Mouse (Mus musculus): ENCODE results near the gene Nav2.

DNA sequence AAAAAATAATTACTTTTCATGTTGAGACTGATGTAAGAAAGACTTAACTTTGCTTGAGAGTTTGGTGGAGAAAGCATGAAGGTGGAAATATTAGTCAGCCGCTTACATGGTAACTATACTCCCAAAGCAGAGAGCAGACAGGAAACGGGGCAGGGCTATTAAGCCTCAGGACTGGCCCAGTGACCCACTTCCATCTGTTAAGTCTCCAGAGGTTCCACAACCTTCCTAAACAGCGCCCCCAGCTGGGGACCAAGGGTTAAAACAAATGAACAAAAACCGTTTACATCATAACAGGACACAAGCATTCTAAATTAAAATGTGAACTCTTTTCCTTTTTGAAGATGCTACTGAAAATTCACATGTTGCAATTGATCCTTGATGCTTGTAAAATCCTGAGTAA, 29.7 kb downstream of the Nav2 start:
- TF ChIP-seq GATA1 (IDR thresholded peaks at IDR 0.05; ENCODE audit: borderline replicate concordance, low read length) (no peak), FLI1 (IDR thresholded peaks at IDR 0.05; ENCODE audit: low read length) (no peak)
